Mouse (Mus musculus): ENCODE results near the gene Plekhf1. TPM values are rescaled to one million over a fixed set of nuclear protein-coding genes. Genes with fewer than 3 reads are reported as not detected.
A peak's percentile ranks its signal among the peaks of the same experiment; 100 is the strongest.

Gene Plekhf1
- total RNA-seq, 2 experiments from 2014 or later: 12.9 to 13.3 TPM

GRCm38 (mm10) chr7:38218631-38219367, 9.0 kb downstream of the Plekhf1 start:
- peak in 1 of 2 experiments; percentile 23 for DNase-seq

- DNase-seq: peak; percentile 96
Measured at GRCm38 (mm10) chr7:38217417-38218171, 10.2 kb downstream of the Plekhf1 start.

GRCm38 (mm10) chr7:38215697-38216096, 12.1 kb downstream of the Plekhf1 start:
- DNase-seq: peak in 1 of 2 experiments; percentile 14

- DNase-seq: peak in 1 of 2 experiments; percentile 10
Measured at GRCm38 (mm10) chr7:38215281-38215680, 12.5 kb downstream of the Plekhf1 start.

GRCm38 (mm10) chr7:38214473-38215214, 13.2 kb downstream of the Plekhf1 start:
- no peak for DNase-seq

- DNase-seq: peak in 1 of 2 experiments; percentile 29
Measured at GRCm38 (mm10) chr7:38212651-38213062, 15.2 kb downstream of the Plekhf1 start.

- no peak for DNase-seq
Measured at GRCm38 (mm10) chr7:38209478-38210152, 18.2 kb downstream of the Plekhf1 start.

GRCm38 (mm10) chr7:38208969-38209368, 18.8 kb downstream of the Plekhf1 start:
- no peak for DNase-seq

GRCm38 (mm10) chr7:38206564-38206963, 21.3 kb downstream of the Plekhf1 start:
- no peak for DNase-seq

- no peak for DNase-seq
Measured at GRCm38 (mm10) chr7:38205801-38206200, 22.0 kb downstream of the Plekhf1 start.

- DNase-seq: no peak
Measured at GRCm38 (mm10) chr7:38204314-38204713, 23.5 kb downstream of the Plekhf1 start.

- no peak for DNase-seq
Measured at GRCm38 (mm10) chr7:38201290-38201658, 26.5 kb downstream of the Plekhf1 start.

- DNase-seq: peak; percentile 82 to 91
Measured at GRCm38 (mm10) chr7:38200606-38201289, 27.1 kb downstream of the Plekhf1 start.

- no peak for DNase-seq
Measured at GRCm38 (mm10) chr7:38199907-38200605, 27.8 kb downstream of the Plekhf1 start.

GRCm38 (mm10) chr7:38191571-38191970, 36.2 kb downstream of the Plekhf1 start:
- no peak for DNase-seq

- no peak for DNase-seq
Measured at GRCm38 (mm10) chr7:38191146-38191545, 36.7 kb downstream of the Plekhf1 start.

GRCm38 (mm10) chr7:38190056-38190835, 37.6 kb downstream of the Plekhf1 start:
- DNase-seq: no peak

- DNase-seq: no peak
Measured at GRCm38 (mm10) chr7:38189136-38189982, 38.5 kb downstream of the Plekhf1 start.
